Mouse (Mus musculus): ENCODE measurements around the gene Htr5b. TPM values are rescaled to one million over a fixed set of nuclear protein-coding genes. Genes with fewer than 3 reads are reported as not detected.

Gene Htr5b
- polyA plus RNA-seq, 1 experiment from 2014 or later, result not detected

DNA sequence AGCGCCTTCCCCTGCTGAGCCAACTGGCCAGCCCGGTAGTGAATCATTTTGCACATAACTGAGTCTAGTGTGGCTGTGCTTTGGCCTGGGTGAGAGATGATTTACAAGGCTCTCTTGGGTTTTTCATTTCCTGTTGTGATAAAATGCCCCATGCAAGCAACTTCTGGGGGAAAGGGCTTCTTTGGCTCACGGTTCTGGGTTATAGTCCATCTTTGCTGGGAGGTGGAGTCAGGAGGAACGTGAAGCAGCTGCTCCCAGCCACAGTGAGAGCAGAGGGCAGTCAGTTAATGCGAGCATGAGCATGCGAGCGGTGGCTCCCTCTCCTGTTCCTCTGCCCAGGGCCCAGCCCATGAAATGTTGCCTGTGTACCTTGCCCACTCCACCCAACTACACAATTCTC is 64.5 kb downstream of the Htr5b start:
- ATAC-seq, result peak; percentile 98
- Histone ChIP-seq H3K27ac (ENCODE audit: low read depth, low read length) (peak overlapping the region; percentile 85), H3K4me1 (replicated peaks; ENCODE audit: control insufficient read depth, insufficient read depth, low read length) (no peaks in the 10 kb centered on the region), H3K27me3 (replicated peaks; ENCODE audit: control insufficient read depth, insufficient read depth, low read length) (no peaks in the 10 kb centered on the region), H3K9me3 (ENCODE audit: control insufficient read depth) (no peaks in the 10 kb centered on the region), H3K4me2 (replicated peaks; ENCODE audit: low read depth) (no peak overlapping the region; the same call in 1 of the 2 replicates), H3K4me3 (ENCODE audit: low read depth, low read length) (no peak overlapping the region), H3K9ac (ENCODE audit: low read depth, low read length) (no peak overlapping the region), H3K36me3 (ENCODE audit: control insufficient read depth, insufficient read depth) (peaks cover 46% of the 10 kb centered on the region)
- peak; percentile 54 for TF ChIP-seq CTCF (IDR thresholded peaks at IDR 0.05; ENCODE audit: low read depth)
- 22% methylated on average over 7 of the region's 7 CpGs for WGBS

DNA sequence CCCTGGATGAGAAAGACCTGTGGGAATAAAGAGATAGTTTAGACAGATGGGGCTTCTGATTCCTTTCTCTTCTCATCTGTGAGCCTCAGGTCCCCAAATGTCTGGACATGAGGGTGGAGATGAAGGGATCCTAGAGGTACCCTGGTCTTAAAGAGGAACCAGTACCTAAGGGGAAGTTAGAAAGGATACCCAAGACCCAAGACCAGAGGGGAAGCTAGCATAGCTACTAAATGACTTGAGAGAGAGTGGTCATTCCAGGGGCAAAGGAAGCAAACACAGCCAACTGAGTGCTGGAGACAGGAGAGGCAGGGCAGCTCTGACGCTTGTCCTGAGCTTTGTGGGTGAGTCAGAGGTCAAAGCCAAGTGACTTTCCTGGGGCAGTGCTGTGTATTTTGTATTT is 65.6 kb downstream of the Htr5b start:
- Histone ChIP-seq H3K9me3 (ENCODE audit: control insufficient read depth) (no peaks in the 10 kb centered on the region), H3K4me1 (replicated peaks; ENCODE audit: control insufficient read depth, insufficient read depth, low read length) (no peaks in the 10 kb centered on the region), H3K36me3 (ENCODE audit: control insufficient read depth, insufficient read depth) (peaks cover 39% of the 10 kb centered on the region), H3K27me3 (replicated peaks; ENCODE audit: control insufficient read depth, insufficient read depth, low read length) (no peaks in the 10 kb centered on the region), H3K4me3 (ENCODE audit: low read depth, low read length) (no peak overlapping the region), H3K4me2 (replicated peaks; ENCODE audit: low read depth) (no peak overlapping the region), H3K27ac (ENCODE audit: low read depth, low read length) (peak overlapping the region; percentile 85; the same call in 1 of the 2 replicates), H3K9ac (ENCODE audit: low read depth, low read length) (no peak overlapping the region)
- no peak for ATAC-seq
- WGBS, result 35% methylated on average over 1 of the region's 1 CpGs
- no peak for TF ChIP-seq CTCF (IDR thresholded peaks at IDR 0.05; ENCODE audit: low read depth)

GRCm38 (mm10) chr1:121461895-121462294 is 66.4 kb downstream of the Htr5b start:
- H3K4me1 ChIP-seq (replicated peaks; ENCODE audit: control insufficient read depth, insufficient read depth, low read length), result no peaks in the 10 kb centered on the region
- H3K27me3 ChIP-seq (replicated peaks; ENCODE audit: control insufficient read depth, insufficient read depth, low read length), result no peaks in the 10 kb centered on the region
- TF ChIP-seq CTCF (IDR thresholded peaks at IDR 0.05; ENCODE audit: low read depth), result no peak
- no peak overlapping the region for H3K27ac ChIP-seq (ENCODE audit: low read depth, low read length)
- H3K9ac ChIP-seq (ENCODE audit: low read depth, low read length), result no peak overlapping the region
- H3K4me3 ChIP-seq (ENCODE audit: low read depth, low read length), result no peak overlapping the region
- no peaks in the 10 kb centered on the region for H3K9me3 ChIP-seq (ENCODE audit: control insufficient read depth)
- no peak overlapping the region for H3K4me2 ChIP-seq (replicated peaks; ENCODE audit: low read depth)
- peaks cover 39% of the 10 kb centered on the region for H3K36me3 ChIP-seq (ENCODE audit: control insufficient read depth, insufficient read depth)
- ATAC-seq, result no peak
- WGBS, result 85% methylated on average over 7 of the region's 7 CpGs

DNA sequence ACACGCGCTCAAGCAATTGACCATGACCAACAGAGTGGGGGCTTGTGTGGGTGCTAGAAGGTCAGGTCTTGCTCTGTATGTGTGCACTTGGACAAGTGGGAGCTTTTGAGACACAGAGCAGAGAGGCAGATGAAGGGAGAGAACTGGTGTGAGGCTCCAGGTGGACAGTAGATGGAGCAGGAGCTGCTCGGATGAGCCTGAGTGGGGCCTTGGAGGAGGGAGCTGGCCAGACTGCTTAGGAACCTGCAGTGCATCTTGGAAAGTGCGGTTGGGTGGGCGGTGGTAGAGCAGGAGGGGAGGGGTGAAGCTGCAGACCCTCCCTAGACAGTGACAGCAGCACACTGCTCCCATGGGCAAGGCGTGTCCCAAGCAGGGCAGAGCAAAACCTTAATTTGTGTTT is 68.2 kb downstream of the Htr5b start:
- no peak overlapping the region for H3K27ac ChIP-seq (ENCODE audit: low read depth, low read length)
- peak; percentile 57 for TF ChIP-seq CTCF (IDR thresholded peaks at IDR 0.05; ENCODE audit: low read depth)
- no peak for ATAC-seq

More for the DNA sequence above, 68.2 kb downstream of the Htr5b start:
- no peaks in the 10 kb centered on the region for H3K9me3 ChIP-seq (ENCODE audit: control insufficient read depth)
- 72% methylated on average over 6 of the region's 6 CpGs for WGBS
- no peak overlapping the region for H3K4me3 ChIP-seq (ENCODE audit: low read depth, low read length)
- H3K4me2 ChIP-seq (replicated peaks; ENCODE audit: low read depth), result no peak overlapping the region
- no peaks in the 10 kb centered on the region for H3K4me1 ChIP-seq (replicated peaks; ENCODE audit: control insufficient read depth, insufficient read depth, low read length)
- peaks cover 35% of the 10 kb centered on the region for H3K36me3 ChIP-seq (ENCODE audit: control insufficient read depth, insufficient read depth)
- H3K27me3 ChIP-seq (replicated peaks; ENCODE audit: control insufficient read depth, insufficient read depth, low read length), result no peaks in the 10 kb centered on the region
- no peak overlapping the region for H3K9ac ChIP-seq (ENCODE audit: low read depth, low read length)

Other genes starting within 250 kb of the Htr5b start
- gene Insig2, start 195.9 kb downstream of the Htr5b start, polyA plus RNA-seq (2015; fragmentation: Nextera tagmentation; extraction: Ambion mirVana), result 36.9 and 38.9 TPM in 2 replicates
- gene Ccdc93, start 97.4 kb downstream of the Htr5b start, polyA plus RNA-seq (2015; fragmentation: Nextera tagmentation; extraction: Ambion mirVana), result 8.2 and 10.1 TPM in 2 replicates
- 40.7 and 41.4 TPM in 2 replicates for gene Ddx18, start 39.5 kb upstream of the Htr5b start, polyA plus RNA-seq (2015; fragmentation: Nextera tagmentation; extraction: Ambion mirVana)

All from intestine, postnatal 0 days (tissue).